Mouse (Mus musculus) splenic B cell, adult 2 months (primary cell): Measurements from ENCODE around the gene Igf1.

Experiments
- DNase-seq: peaks from one replicate; pipeline ENCODE4 v3.0.0-alpha.2; 2011; ENCODE audit warnings: low read depth, low spot score
- H3K27me3 ChIP-seq: 2 replicates; pipeline ENCODE4 v1.6.1; 2012; ENCODE audit warnings: mild to moderate bottlenecking, low read length, moderate library complexity, mixed read lengths; ENCODE audit not compliant: control insufficient read depth, poor library complexity, insufficient read depth, severe bottlenecking
- H3K36me3 ChIP-seq: 2 replicates; pipeline ENCODE4 v1.6.1; 2012; ENCODE audit warnings: mild to moderate bottlenecking, low read length, moderate library complexity, mixed read lengths; ENCODE audit not compliant: control insufficient read depth, poor library complexity, insufficient read depth, severe bottlenecking

Igf1 gene

DNA sequence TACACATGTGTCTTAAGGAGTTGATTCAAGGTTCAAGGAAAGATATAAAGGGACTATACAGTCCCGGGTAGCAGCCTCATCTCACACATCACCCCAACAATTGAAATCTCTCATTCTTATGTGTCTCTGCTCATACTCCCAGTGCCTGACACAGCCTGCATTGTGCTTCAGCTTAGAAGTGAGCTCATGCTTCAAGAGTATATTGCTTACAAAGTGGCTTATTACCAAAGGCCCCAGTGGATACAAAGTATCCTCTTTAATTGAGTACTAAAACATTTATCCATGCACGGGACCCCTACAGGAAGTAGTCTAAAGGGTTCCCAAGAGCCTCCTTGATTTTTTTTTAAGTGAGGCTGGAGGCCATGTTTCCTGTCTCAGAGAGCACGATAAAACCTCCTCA is 6.6 kb upstream of the Igf1 start:
- DNase-seq, result no peak
- Histone ChIP-seq H3K27me3 (no peaks in the 10 kb centered on the region), H3K36me3 (no peaks in the 10 kb centered on the region)

DNA sequence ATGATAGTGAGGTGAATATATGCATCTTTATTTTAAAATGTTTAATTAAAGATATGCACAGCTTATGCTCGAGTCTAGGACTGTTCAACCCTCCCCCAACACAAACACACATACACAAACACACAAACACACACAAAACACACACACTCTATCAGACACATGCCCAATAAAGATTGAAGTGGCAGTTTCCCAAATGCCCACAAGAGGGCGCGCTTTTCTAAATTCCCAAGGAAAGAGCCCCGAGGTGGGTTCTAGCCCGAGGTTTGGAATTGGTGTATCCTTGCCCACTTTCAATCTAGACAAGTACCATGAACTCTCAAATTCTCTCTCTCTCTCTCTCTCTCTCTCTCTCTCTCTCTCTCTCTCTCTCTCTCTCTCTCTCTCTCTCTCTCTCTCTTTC is 3.7 kb upstream of the Igf1 start:
- DNase-seq, result peak; percentile 29
- H3K27me3 ChIP-seq, result no peaks in the 10 kb centered on the region
- no peaks in the 10 kb centered on the region for H3K36me3 ChIP-seq

DNA sequence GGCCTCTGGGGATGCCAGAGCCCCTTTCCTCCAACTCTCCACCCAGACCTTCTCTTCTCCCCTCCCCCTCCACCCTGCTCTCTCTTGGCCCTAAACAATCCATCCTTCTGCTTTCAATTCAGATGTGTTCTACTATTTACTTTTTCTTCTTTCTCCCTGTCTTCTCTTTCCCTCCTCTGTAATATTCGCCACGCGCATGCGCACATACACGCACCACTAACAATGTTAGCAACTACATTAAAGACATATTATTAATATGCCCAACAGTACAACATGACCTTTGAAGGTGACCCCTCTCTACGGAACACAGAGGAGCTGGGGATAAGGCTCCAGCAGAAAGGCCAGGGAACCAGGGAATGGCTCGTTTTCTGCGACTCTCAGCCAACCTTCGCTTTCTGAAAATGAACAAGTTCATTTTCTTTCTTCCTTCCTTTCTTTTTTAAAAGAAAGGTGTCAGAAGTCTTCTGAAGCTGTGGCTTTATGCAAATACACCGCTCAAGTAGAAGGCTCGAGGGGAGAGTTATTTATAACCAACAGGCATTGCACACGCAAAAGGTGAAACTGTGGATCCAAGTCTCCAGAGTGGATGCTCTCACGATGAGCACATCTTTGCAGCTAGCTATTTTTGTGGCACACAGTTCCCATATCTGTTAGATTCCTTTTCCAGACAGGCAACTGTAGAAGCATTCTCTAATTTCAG is 2.5 kb upstream of the Igf1 start:
- Histone ChIP-seq H3K27me3 (no peaks in the 10 kb centered on the region), H3K36me3 (no peaks in the 10 kb centered on the region)
- no peak for DNase-seq

DNA sequence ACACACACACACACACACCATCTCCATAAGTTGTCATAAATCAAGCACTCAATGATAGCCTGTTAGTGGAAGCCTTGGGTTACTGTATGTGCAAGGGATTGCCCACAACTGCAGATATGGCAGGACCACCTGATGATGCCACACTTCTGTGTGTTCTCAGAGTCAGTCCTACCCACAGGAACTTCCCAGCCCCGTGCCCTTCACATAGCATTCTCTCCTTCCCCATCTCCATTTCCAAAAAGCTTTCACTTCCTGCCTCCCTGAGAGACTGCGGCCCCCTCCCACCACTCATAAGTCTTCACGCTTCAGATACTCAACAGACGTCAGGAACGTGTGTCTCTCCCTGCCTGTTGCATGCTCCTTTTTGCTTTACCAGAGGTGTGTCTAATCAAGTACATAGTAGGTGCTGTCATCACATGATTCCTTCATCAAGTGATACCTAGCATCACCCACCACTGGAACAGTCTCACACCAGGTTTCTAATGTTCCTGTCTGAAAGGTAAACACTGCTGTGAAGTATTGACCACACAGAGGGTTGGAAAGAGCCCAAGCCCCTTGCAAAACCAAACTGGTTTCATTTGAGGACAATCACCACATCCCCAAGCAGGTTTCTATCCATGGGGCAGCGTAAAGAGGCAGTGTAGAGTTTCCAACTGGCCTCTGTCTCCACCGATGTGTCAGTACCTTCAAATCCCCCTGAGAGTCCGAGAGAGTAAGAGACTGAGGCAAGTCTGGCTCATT is 680 bp upstream of the Igf1 start:
- Histone ChIP-seq H3K36me3 (no peaks in the 10 kb centered on the region), H3K27me3 (no peaks in the 10 kb centered on the region)
- no peak for DNase-seq

DNA sequence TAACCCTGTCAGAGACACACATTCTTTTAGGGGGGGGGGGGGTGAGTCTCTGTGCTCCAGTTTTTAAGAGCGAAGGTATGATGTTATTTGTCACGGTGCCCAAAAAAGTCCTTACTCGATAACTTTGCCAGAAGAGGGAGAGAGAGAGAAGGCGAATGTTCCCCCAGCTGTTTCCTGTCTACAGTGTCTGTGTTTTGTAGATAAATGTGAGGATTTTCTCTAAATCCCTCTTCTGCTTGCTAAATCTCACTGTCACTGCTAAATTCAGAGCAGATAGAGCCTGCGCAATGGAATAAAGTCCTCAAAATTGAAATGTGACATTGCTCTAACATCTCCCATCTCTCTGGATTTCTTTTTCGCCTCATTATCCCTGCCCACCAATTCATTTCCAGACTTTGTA is 874 bp downstream of the Igf1 start:
- DNase-seq, result no peak
- Histone ChIP-seq H3K27me3 (no peaks in the 10 kb centered on the region), H3K36me3 (no peaks in the 10 kb centered on the region)

DNA sequence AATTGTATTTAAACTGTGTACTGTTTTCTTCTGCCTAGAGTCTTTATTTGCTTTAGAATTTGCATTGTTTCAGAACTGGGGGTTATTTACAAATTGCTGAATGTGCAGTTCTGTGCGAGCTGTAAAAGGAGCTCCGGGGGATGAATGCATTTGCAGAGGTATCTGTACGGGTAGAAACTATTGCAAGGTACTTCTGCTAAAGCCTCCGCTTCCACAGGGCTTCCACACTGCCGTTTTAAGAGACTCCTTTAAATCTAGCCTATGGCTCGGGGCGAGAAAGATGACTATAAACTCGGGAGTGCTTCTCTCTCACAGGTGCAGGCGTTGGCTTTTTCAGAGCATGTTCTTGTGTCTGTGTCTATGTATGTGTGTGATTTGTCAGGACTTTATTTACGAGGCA is 1.4 kb downstream of the Igf1 start:
- Histone ChIP-seq H3K27me3 (no peaks in the 10 kb centered on the region), H3K36me3 (no peaks in the 10 kb centered on the region)
- no peak for DNase-seq

DNA sequence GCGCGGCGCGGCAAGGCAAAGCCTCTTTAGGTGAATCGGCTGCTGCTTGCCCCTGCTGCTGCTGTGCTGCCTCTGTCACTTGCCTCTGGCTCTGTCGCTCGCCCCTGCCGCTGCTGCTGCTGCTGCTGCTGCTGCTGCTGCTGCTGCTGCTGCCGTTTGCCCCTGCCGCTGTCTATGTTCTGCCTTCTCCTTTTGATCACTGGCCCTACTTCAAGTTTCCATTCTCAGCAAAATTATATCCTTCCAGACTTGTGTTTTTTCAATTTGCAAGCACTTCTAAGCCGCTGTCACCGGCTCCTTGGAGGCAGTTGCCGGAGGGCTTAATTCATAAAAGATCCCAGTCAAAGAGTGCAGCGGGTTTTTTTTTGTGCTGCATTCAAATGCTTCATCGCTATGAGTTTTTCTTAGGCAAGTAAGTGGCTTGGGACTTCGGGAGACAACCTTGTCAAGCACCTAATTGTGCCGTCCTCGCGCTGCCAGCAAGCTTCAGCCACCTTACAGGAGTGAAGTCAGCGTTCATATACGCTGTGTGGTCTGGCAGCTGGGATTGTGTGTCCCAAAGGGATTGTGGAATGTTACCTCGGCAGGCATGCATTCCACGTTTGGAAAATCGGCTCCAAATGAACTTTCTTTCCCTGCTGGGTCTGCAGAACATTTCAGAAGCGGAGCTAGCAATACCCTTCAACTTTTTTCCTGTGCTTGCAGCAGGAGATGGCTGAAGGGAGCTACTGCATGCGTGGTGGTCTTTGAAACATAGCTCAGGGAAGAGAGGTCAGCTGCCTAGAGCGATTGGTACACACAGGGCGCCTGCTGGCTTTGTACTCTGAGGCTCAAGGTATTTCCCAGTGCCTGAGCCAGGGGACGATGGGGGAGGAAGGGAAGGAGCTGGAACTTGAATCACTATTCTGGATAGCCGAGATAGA is 2.4 kb downstream of the Igf1 start:
- H3K36me3 ChIP-seq, result no peaks in the 10 kb centered on the region
- no peaks in the 10 kb centered on the region for H3K27me3 ChIP-seq
- no peak for DNase-seq

DNA sequence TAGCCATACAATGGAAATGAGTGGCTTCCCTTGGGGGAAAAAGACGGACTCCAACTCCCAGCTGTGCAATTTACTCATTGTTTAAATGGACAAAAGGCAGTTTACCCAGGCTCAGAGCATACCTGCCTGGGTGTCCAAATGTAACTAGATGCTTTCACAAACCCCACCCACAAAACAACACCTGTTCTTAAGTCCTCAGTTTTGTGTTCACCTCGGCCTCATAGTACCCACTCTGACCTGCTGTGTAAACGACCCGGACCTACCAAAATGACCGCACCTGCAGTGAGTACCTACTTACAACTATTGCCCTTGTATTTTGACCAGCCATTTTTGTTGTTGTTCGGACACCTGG is 3.0 kb downstream of the Igf1 start:
- DNase-seq, result no peak

DNA sequence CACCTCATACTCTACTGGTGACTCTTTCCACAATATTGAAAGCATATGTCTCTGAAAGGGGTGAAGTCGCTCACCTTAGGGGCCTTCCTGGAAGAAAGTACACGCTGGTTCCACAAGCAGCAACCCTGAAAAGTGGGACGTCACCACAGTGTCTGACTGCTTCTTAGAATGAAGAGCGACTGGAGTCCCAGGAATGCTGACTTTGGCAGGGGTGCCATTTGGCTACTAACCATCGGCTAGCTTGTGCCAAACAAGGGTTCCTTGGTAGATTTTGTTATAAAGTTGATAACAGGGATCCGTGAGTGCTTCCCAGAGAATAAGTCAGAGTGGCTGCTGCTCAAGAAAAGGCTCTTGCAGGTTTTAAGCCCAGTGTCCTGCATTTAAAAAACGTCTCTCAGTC is 4.8 kb downstream of the Igf1 start:
- DNase-seq, result no peak
- Histone ChIP-seq H3K27me3 (no peaks in the 10 kb centered on the region), H3K36me3 (no peaks in the 10 kb centered on the region)

More for the DNA sequence above, 3.0 kb downstream of the Igf1 start:
- Histone ChIP-seq H3K36me3 (no peaks in the 10 kb centered on the region), H3K27me3 (no peaks in the 10 kb centered on the region)

DNA sequence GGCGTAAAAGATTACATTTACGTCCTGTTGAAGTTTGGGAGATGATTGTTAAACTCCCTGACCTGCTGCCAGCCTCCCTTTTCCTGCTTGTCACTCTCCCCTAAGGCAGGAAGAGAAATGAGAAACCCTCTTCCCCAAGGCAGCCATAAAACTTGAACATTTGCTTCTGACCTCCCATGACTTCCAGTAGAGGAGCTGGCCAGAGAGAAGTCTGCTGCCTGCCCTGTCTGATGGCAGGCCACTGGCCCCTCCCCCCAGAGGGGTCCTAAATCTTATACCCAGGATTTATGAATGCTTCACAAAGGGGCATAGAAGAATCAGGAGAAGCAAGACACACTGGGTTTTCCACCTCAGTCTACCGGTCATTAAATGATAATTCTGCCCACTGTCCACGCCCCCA is 5.3 kb downstream of the Igf1 start:
- Histone ChIP-seq H3K36me3 (no peaks in the 10 kb centered on the region), H3K27me3 (no peaks in the 10 kb centered on the region)
- no peak for DNase-seq

DNA sequence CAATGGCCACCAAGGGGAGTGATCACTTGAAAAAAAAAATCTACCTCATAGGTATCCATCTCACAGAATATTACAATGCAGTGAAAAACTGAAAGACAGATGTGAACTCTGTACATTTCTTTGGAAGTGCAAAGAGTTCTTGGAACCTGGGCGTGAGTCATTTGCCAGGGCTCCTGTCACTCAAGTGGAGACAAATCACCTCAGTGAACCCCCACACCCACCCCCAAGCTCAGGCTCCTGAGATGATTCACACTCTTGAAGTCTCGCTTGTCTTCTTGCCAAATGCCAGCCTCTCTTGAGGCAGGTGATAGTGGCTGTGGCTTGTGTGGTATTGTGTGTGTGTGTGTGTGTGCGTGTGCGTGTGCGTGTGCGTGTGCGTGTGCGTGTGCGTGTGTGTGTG is 7.6 kb downstream of the Igf1 start:
- no peaks in the 10 kb centered on the region for H3K27me3 ChIP-seq
- H3K36me3 ChIP-seq, result no peaks in the 10 kb centered on the region
- no peak for DNase-seq

DNA sequence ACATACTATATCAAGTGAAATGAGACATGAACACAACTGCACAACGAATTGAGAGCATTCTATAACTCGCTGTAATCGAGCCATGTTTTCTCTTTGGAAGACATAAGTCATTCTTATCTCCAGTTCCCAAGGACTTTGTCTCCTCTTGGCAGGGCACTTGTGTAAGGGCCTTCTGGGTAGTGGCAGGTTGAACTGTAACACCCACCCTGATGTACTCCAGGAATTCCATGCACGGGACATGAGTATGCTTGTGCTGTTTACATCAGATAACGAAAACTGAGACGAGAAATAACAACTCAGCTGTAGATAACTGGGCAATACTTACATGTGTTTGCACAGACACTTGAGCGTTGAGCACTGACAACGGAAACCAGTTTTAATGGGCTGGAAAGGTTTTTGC is 8.4 kb downstream of the Igf1 start:
- Histone ChIP-seq H3K27me3 (no peaks in the 10 kb centered on the region), H3K36me3 (no peaks in the 10 kb centered on the region)
- no peak for DNase-seq

DNA sequence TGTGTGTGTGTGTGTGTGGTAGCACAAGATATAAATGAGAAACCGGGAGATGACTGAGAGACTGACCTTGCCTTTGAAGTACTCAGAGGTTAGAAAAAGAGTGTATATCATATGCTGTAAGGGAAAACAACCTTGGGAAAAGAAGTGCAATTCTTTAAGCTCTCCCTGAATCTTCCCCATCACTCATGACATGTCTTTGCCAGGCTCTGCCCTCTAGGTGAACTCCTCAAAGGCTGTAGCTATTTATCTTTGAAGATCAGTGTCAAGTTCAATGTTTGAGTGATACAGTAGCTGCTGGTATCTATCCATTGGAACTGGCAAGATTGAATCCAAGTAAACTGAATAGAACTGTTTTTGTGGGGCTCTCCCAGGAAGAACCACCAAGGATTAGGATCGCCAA is 9.2 kb downstream of the Igf1 start:
- Histone ChIP-seq H3K27me3 (no peaks in the 10 kb centered on the region), H3K36me3 (no peaks in the 10 kb centered on the region)
- no peak for DNase-seq

DNA sequence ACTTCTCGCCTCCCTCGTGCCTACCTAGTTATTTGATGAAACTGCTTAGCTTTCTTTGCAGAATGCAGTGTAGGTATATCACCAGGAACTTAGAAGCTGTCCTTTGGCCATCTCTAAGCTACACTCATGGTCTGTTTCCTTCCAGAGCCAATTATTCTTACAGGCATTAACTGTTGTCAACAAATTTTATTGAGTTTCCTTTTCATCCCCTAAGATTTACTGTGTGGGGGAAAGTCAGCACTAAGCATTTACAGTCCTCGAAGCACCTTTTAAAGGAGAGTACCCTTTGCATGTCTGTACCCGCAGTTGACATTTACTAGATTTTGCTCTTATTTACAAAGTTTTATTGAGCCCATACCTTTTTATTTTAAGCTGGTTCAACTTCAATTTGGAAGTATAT is 9.6 kb downstream of the Igf1 start:
- no peak for DNase-seq
- H3K36me3 ChIP-seq, result no peaks in the 10 kb centered on the region
- no peaks in the 10 kb centered on the region for H3K27me3 ChIP-seq
